Mouse (Mus musculus): Measurements from ENCODE around the gene Olfr809. TPM values are rescaled to one million over a fixed set of nuclear protein-coding genes. Genes with fewer than 3 reads are reported as not detected.

Olfr809 gene
- polyA plus RNA-seq, 1 experiment from 2014 or later: not detected

Other genes with a start within 250 kb of the Olfr809 start
- not detected in 2 replicates for gene Olfr792, start 235.5 kb upstream of the Olfr809 start, polyA plus RNA-seq (2014; fragmentation: Nextera tagmentation; extraction: Ambion mirVana)
- gene Olfr794, start 207.0 kb upstream of the Olfr809 start, polyA plus RNA-seq (2014; fragmentation: Nextera tagmentation; extraction: Ambion mirVana): not detected in 2 replicates
- not detected in 2 replicates for gene Olfr796, start 162.1 kb upstream of the Olfr809 start, polyA plus RNA-seq (2014; fragmentation: Nextera tagmentation; extraction: Ambion mirVana)
- gene Olfr798, start 146.7 kb upstream of the Olfr809 start, polyA plus RNA-seq (2014; fragmentation: Nextera tagmentation; extraction: Ambion mirVana): not detected in 2 replicates
- not detected in 2 replicates for gene Olfr799, start 137.2 kb upstream of the Olfr809 start, polyA plus RNA-seq (2014; fragmentation: Nextera tagmentation; extraction: Ambion mirVana)
- not detected in 2 replicates for gene Olfr800, start 116.9 kb upstream of the Olfr809 start, polyA plus RNA-seq (2014; fragmentation: Nextera tagmentation; extraction: Ambion mirVana)
- not detected in 2 replicates for gene Olfr801, start 100.8 kb upstream of the Olfr809 start, polyA plus RNA-seq (2014; fragmentation: Nextera tagmentation; extraction: Ambion mirVana)
- gene Olfr802, start 86.5 kb upstream of the Olfr809 start, polyA plus RNA-seq (2014; fragmentation: Nextera tagmentation; extraction: Ambion mirVana): not detected in 2 replicates
- not detected in 2 replicates for gene Olfr803, start 80.4 kb upstream of the Olfr809 start, polyA plus RNA-seq (2014; fragmentation: Nextera tagmentation; extraction: Ambion mirVana)
- not detected in 2 replicates for gene Olfr804, start 71.4 kb upstream of the Olfr809 start, polyA plus RNA-seq (2014; fragmentation: Nextera tagmentation; extraction: Ambion mirVana)
- gene Olfr805, start 45.3 kb upstream of the Olfr809 start, polyA plus RNA-seq (2014; fragmentation: Nextera tagmentation; extraction: Ambion mirVana): not detected in 2 replicates
- not detected in 2 replicates for gene Olfr806, start 32.7 kb upstream of the Olfr809 start, polyA plus RNA-seq (2014; fragmentation: Nextera tagmentation; extraction: Ambion mirVana)
- gene Olfr807, start 16.8 kb upstream of the Olfr809 start, polyA plus RNA-seq (2014; fragmentation: Nextera tagmentation; extraction: Ambion mirVana): not detected in 2 replicates
- not detected in 2 replicates for gene Olfr808, start 9.2 kb upstream of the Olfr809 start, polyA plus RNA-seq (2014; fragmentation: Nextera tagmentation; extraction: Ambion mirVana)
- not detected in 2 replicates for gene Olfr810, start 20.3 kb downstream of the Olfr809 start, polyA plus RNA-seq (2014; fragmentation: Nextera tagmentation; extraction: Ambion mirVana)
- gene Olfr811, start 29.8 kb downstream of the Olfr809 start, polyA plus RNA-seq (2014; fragmentation: Nextera tagmentation; extraction: Ambion mirVana): not detected in 2 replicates
- gene Olfr812, start 71.5 kb downstream of the Olfr809 start, polyA plus RNA-seq (2014; fragmentation: Nextera tagmentation; extraction: Ambion mirVana): not detected in 2 replicates
- not detected in 2 replicates for gene Olfr813, start 80.7 kb downstream of the Olfr809 start, polyA plus RNA-seq (2014; fragmentation: Nextera tagmentation; extraction: Ambion mirVana)
- not detected in 2 replicates for gene Olfr814, start 105.2 kb downstream of the Olfr809 start, polyA plus RNA-seq (2014; fragmentation: Nextera tagmentation; extraction: Ambion mirVana)
- gene Olfr815, start 131.2 kb downstream of the Olfr809 start, polyA plus RNA-seq (2014; fragmentation: Nextera tagmentation; extraction: Ambion mirVana): not detected in 2 replicates
- not detected in 2 replicates for gene Olfr816, start 141.0 kb downstream of the Olfr809 start, polyA plus RNA-seq (2014; fragmentation: Nextera tagmentation; extraction: Ambion mirVana)
- gene Olfr818, start 174.5 kb downstream of the Olfr809 start, polyA plus RNA-seq (2014; fragmentation: Nextera tagmentation; extraction: Ambion mirVana): not detected in 2 replicates
- gene Olfr819, start 192.6 kb downstream of the Olfr809 start, polyA plus RNA-seq (2014; fragmentation: Nextera tagmentation; extraction: Ambion mirVana): not detected in 2 replicates
- not detected in 2 replicates for gene Olfr247, start 201.5 kb downstream of the Olfr809 start, polyA plus RNA-seq (2014; fragmentation: Nextera tagmentation; extraction: Ambion mirVana)
- not detected in 2 replicates for gene Gm10310, start 210.4 kb downstream of the Olfr809 start, polyA plus RNA-seq (2014; fragmentation: Nextera tagmentation; extraction: Ambion mirVana)
- gene Olfr820, start 238.0 kb downstream of the Olfr809 start, polyA plus RNA-seq (2014; fragmentation: Nextera tagmentation; extraction: Ambion mirVana): not detected in 2 replicates